Mouse (Mus musculus): ENCODE results near the gene Galnt17.
A peak's percentile ranks its signal among the peaks of the same experiment; 100 is the strongest.

Galnt17 gene

DNA sequence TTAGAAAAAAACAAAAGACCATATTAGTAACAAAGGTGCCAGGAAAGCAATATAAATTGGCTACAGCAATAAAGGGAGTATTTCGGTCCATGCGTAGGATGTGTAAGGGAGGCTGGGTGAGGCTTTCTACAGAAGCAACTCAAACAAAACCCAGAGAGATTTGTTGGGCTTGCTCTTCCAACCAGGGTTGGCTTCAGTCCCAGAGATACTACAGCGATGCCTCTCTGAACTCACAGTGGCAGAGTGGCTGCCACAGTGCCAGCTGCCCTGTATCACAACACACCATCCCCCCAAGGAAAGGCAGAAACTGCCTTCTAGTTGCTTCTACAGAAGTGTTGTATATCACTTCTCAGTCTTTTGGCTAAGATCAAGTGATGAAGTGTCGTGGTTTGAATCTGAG, 66.6 kb downstream of the Galnt17 start:
- DNase-seq (ENCODE audit: low read depth, low spot score), result no peak

DNA sequence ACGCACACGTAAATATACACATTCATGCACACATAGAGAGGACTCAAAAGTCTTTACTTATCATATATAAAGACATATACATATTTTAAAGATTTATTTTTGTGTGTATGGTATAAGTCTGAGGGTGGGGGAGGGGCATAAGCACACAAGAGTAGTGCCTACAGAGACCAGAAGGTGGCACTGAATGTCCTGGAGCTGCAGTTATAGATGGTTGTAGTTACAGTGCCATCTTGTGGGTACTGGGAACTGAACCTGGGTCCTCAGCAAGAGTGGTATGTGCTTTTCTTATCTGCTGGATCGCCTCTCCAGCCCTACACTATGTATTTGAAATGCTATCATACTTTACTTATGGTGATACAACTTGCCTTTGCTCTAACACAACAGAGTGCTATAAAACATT, 68.5 kb downstream of the Galnt17 start:
- DNase-seq (ENCODE audit: low read depth, low spot score), result no peak

DNA sequence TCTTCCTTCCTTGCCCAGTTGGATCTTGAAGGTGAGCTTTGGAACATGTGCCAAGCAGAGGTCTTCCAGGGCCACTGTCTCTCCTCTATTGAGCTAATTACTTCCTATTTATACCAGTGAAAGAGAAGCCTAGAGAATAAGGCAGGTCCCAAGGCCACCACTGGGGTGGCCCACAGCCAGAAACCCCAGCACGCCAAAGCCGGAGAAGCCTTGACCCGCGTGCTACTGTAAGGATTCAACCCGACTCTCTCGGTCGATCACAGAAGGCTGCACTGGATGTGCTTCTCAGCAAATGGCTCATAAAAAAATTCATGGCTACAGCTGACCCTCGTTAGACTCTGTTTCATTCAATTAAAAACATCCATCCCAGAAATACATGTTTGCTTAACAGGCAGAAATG, 71.4 kb downstream of the Galnt17 start:
- no peak for DNase-seq (ENCODE audit: low read depth, low spot score)

DNA sequence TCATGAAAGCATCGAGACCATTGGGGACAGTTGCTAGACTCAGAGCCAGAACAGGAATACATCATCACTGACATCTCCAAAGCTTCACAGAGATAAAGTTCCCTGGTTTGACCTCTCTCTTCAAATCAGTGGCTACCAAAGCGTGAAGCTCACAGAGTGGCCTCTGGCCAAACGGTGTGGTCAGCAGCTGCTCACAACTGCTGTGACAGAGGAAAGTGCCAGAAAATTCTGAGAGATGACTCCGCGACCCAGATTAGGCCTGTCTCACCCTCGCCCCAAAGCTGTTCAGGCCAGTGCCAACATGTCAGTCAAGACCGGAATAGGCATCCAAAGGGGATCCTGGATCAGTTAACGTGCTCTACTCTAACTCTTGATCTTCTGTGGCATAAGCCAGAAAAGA, 74.5 kb downstream of the Galnt17 start:
- no peak for DNase-seq (ENCODE audit: low read depth, low spot score)

DNA sequence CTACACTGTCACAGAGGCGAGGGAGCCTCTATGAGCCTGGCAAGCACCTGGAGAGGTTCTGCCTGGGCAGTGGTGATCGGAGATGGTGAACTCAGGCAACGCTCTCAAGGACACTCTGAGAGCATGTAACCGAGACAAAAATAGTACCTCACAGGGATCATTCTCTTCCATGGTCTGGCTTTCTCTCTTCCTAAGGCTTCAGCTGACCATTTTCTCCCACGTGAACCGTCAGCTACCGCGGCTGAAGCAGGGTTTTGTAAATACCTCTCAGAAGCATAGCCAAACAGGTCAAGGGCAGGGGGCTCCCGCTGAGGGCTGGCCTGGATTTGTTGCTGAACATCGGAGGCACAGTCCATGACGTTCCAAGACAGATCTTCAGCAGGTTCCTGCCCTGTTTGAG, 77.2 kb downstream of the Galnt17 start:
- no peak for DNase-seq (ENCODE audit: low read depth, low spot score)

DNA sequence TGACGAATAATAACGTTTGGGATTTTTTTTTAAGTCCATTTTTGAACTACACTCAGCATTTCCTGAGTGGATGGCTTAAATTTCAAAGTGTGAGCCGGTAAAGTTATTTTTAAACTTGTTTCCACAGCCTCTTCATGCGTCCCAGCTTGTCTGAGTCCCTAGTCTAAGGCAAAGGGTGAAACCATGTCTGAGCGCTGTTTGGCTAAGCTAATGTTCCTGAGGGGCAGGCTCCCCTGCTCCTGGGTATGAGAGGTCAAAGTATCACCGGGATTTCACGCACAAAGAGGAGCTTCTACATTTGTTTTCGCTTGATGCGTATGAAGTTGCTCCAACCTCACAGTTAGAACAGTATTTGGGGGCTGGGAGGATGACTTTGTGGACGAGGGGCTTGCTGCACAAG, 78.6 kb downstream of the Galnt17 start:
- no peak for DNase-seq (ENCODE audit: low read depth, low spot score)

DNA sequence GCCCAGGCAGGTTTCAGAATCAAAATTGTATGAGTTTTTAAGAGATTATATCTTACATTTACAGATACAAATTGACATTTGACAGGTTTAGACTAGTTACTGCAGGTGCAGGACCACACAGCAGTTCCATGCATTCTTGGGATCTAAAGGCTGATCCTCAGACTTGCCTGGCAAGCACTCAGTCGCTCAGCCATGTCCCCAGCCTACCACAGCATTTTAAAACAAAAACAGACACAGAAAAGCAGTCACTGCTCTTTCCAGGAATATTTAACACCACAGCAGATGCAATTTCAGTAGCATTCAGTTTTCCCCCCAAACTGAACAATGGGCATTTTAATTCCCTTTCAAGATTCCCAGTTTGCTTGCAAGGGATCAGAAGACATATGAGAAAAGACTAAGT, 84.9 kb downstream of the Galnt17 start:
- DNase-seq (ENCODE audit: low read depth, low spot score), result no peak

DNA sequence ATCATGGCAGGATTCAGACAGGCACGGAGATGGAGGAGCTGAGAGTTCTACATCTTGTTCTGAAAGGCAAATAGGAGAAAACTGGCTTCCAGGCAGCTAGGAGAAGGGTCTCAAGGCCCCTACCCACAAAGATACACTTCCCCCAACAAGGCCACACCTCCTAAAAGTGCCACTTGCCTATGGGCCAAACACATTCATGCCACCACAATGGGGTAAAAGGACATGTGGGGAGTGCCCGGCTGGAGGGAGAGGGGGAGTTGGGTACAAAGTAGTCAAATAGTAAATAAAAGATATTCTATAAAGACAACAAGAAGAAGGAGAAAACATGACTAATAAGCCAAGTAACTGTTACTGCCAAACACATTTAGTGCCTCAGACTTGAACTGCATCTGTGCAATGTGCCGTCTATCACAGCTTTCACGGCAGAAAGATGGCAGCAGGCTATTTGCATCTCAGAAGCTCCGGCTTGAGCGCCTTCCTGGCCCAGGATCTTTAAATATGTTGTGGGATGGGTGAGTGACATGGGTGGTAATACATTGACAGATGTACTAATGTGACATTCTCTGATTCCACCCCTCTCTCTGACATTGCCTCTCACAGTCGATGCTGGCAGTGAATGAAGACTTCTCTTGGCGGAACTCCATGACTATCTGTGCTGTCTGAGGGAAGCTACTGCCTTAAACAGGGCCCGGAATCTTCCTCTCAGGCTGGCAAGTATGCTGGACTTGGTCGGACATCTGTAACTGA, 85.6 kb downstream of the Galnt17 start:
- DNase-seq (ENCODE audit: low read depth, low spot score), result no peak

DNA sequence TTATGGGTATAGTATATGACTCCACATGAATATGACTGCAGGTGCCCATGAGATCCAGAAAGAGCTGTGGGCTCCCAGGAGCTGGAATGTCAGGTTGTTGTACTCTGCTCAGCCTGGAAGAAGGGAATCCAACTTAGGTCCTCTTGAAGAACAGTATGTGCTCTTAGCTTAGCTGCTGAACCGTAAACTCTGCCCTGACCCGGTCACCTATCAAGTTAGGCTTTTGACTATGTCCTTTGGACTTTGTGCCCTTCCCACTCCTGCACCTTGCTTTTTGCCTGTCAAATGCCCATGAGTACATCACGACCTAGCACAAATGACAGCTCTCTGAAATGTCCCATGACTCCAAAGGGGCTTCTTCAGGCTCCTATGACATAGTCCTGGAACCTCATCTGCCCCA, 90.1 kb downstream of the Galnt17 start:
- no peak for DNase-seq (ENCODE audit: low read depth, low spot score)

DNA sequence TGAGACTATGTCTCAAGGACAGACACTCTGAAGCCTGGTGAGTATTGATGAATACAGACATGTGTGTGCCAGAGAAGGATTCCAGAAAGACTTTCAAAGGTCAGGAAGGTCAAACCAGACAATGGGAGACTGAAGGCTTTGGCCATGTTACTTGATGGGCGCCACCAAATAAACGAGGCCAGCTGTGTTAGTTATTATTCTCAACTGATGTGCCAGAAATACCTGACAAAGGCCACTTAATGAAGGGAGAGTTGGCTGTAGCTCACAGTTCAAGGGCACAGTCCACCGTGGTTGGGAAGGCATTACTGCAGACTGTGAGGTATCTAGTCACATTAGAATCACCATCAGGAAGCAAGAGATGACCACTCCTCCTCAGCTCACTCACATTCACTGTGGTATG, 96.7 kb downstream of the Galnt17 start:
- DNase-seq (ENCODE audit: low read depth, low spot score), result no peak

DNA sequence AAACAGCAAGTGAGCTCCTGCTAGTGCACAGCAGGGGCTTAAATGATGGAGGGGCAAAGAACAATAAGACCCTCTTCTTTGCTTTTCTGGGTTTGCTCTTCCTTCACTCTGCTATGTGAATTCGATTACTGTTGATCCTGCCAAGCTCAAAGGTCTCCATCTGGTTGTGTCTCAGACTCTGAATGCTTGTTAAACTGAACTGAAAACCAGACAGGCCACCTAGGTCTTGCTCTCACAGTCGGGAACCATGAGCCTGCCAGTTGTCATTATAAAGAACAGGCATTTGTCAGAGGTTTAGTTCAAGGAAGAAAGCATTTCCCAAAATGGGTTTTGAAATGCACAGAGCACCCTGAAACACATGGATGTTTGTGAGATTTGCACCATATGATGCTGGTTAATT, 107.2 kb downstream of the Galnt17 start:
- DNase-seq (ENCODE audit: low read depth, low spot score), result no peak

DNA sequence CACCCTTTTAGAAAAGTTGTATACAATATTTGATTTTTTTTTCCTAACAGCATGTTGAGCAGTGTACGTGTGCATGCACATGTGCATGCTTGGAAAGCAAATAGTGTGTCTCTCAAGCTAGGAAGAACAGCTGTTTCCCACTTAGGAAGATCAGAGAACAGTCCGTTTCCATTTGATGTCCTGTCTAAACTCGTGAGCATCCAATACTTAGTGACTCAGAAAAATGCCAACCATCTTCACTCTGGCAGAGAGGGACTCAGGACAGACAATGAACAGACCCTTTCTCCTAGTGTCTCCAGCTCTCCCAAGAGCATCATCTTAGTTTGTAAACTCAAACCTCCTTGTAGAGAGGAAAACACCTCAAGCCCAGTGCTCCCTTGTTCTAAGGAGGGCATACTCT, 116.0 kb downstream of the Galnt17 start:
- no peak for DNase-seq (ENCODE audit: low read depth, low spot score)

DNA sequence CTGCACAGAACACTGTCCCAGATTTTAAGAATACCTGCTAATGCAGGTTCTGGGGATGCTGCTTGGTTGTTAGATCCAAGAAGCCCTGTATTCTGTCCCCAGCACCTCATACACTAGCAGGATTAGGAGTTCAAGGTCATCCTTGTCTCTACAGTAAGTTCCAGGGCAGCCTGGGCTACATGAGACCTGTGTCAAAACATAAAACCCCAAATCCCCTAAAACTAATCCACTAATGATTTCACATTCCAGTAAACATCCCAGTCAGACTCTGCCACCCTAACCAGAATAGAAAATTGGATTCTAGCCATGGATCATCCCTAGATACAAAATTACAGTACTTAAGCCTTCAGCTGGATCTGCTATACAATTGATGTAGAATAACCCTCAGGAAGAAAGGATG, 123.7 kb downstream of the Galnt17 start:
- DNase-seq (ENCODE audit: low read depth, low spot score), result no peak

DNA sequence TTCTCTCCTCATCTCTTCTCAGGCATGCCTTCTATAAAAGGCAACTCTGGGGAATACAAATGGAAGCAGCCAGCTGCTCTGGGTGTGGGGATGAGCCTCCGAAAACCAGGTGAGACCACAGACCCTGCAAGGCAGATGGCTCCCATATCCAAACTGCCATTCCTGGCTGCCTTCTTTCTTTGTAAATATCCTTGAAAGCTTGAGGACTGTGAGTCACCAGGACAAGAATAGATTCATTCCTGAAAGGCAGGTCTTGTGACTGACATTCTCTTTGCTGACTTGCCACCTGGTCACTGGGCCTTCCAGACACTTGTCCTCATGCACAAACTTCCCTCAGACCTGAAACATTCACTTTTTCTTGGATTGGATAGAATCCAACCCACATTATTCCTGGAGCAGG, 127.1 kb downstream of the Galnt17 start:
- DNase-seq (ENCODE audit: low read depth, low spot score), result no peak

DNA sequence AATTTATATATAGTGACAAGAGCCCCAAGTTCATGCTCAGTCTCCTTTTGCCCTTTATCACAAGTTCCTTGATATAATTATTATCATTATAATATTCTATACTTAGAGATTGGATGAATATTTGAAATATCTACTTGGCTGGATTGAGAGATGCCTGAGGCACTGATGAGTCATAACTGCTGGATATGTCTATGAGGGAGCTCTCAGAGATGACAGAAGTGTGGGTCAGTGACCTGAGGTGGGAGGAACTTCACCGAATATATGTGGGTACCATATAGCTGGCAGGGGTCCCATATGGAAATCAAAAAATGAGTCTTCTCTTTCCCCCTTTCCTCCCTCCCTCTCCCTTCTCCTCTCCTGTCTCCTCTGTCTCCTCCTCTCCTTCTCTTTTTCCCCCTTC, 127.5 kb downstream of the Galnt17 start:
- no peak for DNase-seq (ENCODE audit: low read depth, low spot score)

DNA sequence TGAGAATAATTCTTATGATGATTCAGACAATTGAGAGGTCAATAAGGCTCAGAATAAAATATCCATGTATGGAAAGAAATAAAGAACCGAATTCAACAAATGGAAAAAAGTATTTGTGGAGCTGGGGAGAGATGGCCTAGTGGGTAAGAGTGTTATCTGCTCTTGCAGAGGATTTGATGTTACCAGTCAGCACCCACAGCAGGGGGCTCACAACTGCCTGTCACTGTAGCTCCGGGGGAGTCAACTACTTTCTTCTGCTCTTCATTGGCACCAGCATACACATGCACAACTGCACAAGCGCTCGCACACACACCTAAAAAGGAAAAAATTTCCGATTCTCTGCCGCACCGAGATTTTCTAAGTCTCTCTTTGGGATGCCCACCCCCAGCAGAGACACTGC, 130.4 kb downstream of the Galnt17 start:
- no peak for DNase-seq (ENCODE audit: low read depth, low spot score)

DNA sequence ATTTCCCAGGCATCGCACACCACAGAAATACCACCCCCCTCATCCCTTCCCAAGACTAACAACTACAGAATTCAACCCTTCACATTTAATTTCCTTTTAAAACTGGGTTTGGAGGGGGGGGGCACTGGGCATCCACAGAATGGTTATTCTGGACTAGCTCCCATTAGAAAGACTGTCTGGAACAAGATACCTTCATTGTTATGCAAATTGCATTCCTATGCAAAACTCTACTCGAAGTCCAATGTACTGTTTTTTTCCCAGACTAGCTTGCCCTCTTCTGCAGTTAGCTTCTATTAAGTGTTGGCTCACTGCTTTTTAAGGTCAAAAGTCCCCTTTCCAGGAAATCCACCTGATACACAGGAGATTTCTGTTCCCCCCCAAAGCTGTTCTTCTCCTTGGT, 131.1 kb downstream of the Galnt17 start:
- DNase-seq (ENCODE audit: low read depth, low spot score), result no peak

DNA sequence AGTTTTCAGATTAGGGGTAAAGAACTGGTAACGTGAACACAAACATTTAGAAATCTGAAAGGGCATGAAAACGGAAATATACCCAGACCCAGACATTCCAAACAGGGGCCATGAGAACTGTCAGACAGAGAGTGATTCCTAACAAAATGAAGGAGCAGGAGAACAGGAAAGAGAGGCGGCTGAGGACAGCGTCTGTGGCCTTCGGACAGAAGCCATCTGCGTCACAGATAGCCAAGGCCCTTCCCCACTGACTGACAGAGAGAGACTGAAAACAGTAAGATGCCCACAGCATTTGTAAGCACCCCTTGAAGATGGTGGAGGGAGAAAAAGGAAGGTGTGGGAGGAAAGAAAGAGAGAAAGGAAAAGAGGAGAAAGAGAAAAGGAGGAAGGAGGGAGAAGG, 139.1 kb downstream of the Galnt17 start:
- DNase-seq (ENCODE audit: low read depth, low spot score), result no peak

DNA sequence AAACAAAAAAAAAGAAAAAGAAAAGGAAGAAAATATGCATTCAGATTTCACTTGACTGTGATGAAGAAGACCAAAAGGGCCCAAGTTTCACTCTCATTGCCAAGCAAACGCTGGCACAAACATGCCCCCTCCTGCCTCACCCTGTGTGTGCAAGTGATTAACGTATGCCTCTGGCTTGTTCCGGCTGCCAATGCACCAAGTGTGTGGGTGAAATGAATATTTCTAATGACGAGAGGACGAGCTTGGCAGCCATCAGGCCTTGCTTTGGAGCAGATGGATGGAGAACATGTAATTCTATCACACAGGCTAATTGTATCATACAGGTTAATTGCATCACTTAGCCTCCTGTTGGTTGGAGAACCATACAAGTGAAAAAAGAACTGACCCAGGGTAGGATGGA, 140.9 kb downstream of the Galnt17 start:
- no peak for DNase-seq (ENCODE audit: low read depth, low spot score)

DNA sequence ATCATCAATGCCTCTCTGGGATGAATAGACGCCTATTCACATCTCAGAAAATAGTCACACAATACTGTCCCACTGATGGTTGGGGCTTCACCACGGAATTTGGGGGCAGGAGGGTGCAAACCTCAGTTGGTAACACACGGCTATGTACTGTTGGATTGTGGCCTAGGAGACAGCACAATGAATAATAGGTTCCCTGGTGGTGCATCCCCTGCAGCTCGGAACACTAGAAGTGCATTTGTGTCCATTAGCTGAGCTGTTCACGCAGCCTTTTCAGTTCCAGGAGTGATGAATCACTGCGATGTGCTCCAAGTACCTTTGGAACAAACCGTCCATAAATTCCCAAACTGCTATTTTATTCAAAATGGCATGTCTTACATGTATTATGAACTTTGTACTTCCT, 142.6 kb downstream of the Galnt17 start:
- DNase-seq (ENCODE audit: low read depth, low spot score), result no peak

DNA sequence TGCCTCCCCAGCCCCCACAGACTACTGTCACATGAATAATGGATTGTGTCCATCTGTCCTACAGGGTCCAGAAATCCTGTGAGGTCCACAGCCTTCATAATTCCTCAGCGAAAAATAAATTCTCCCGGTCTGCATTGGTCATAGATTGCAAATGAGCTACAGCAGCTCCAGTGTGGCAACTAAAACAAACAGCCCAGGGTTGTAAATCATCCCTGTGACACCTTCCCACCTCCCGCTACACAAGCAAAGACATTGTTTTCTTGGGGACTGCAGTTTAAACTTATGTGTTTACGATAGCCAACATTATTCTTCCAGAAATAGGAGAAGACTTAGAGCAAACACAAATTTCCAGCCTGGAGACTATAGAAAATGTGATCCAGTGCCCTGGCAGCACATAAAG, 150.4 kb downstream of the Galnt17 start:
- peak; percentile 20 for DNase-seq (ENCODE audit: low read depth, low spot score)

DNA sequence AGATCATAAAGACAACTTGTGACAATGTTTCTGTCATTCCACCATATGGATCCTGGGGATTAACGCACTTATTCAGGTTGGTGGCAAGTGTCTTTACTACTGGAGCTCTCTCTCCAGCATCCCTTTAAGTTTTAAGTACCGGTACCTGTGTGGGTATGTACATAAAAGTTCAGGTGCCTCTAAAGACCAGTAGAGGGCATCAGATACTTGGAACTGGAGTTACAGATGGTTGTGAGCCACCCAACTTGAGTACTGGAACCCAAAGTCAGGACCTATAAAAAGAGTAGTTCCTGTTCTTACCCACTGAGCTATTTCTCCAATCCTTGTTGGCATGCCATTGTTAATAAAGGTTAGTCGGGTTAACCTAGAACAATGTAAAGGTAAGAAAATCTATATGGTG, 152.0 kb downstream of the Galnt17 start:
- DNase-seq (ENCODE audit: low read depth, low spot score), result no peak

DNA sequence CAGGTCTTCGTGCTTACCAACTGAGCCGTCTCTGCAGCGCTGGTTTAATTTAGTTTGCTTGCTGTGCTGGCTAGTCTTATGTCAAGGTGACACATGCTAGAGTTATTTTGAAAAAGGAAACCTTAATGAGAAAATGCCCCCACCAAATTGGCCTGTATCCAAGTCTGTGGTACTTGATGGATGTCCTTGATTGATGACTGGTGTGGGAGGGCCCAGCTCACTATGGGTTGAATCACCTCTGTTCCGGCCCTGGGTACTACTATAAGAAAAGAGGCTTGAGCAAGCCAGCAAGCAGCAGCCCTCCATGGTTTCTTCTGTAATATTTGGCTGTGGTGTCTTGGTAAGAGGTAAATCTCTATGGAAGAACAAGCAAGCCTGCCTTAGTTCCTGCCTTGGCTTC, 165.7 kb downstream of the Galnt17 start:
- DNase-seq (ENCODE audit: low read depth, low spot score), result no peak

DNA sequence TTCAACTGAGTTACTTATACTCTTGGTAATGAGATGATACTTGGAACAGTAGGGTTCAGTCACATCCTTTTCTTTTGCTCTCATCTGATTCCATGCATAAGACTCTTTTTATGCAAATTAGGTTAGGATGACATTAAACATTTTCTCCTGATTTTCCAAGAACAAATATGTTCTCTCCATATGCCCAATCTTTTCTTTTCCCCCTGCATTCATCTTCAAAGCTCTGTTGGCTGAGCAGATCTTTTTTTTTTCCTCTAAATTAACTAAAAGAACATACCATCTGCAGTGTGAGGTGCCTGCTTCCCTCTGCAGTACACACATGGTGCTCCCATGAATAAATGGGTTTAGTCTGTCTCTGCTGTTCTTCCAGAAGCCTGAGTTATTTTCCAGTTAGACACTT, 173.5 kb downstream of the Galnt17 start:
- no peak for DNase-seq (ENCODE audit: low read depth, low spot score)
